Mouse (Mus musculus) megakaryocyte, embryonic 14.5 days (primary cell): Measurements from ENCODE around the gene Utp20.

Experiments
- FLI1 ChIP-seq: IDR thresholded peaks from 2 replicates; pipeline ENCODE4 v1.6.1; 2012; ENCODE audit warnings: low read length, inconsistent platforms, mixed read lengths
- GATA1 ChIP-seq: IDR thresholded peaks from 3 replicates; pipeline ENCODE4 v1.6.1; 2012; ENCODE audit warnings: mixed read lengths, low read length, inconsistent platforms, borderline replicate concordance

DNA sequence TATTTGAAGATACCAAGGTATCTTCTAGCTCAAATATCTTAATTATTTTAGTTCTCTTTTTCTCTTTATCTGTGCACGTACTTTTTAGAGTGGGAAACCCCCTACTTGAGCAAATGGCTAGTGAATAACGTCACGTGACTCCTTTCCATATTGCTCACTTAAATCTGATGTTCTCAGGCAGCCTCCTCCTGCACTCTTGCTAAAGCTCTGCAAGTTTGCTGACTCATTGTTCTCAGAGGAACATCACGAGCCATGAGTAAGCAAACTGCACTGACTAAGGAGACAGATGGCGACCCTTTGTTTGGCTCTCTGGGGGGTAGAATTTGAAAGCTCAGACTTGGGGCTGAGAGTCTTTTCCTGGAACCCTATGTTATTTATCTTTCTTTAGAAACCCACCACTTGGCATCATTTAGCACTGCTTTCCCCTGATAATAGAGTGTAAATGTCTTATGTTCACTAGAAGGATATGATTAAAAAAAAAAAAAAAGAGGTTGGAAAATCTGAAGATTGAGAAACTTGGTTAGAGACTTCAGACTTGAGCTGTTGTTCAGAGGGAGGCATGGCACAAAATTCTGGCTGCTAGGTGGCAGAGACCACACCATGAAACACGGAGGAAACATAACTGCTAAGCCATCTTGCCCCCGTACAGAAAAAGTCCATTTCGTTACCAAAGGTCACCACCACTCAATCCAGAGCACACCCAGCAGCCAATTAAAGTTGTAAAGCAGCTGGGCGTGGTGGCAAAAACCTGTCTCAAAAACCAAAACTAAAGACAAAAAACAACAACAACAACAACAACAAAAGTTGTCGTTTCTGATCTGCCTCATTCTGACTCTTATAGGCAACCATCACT, 117.7 kb downstream of the Utp20 start:
- TF ChIP-seq FLI1 (no peak), GATA1 (no peak)
